Mouse (Mus musculus) left cerebral cortex, postnatal 10 days (tissue): Measurements from ENCODE around the gene Olfr843. TPM values are rescaled to one million over a fixed set of nuclear protein-coding genes. Genes with fewer than 3 reads are reported as not detected.

Source experiments
- DNase-seq, 2 experiments: peaks; one replicate each; pipeline ENCODE4 v3.0.0; 2021 to 2022; ENCODE audit warnings: low spot score in 2 of 2, mixed read lengths in 1 of 2; ENCODE audit errors: extremely low spot score in 1 of 2
- intact Hi-C: fragments of 180-260 bp; cut with DNase I; formaldehyde crosslinking; loops from one replicate; pipeline ENCODE4 v1.15.1; 2025
- total RNA-seq, 2 experiments: library from RNA; stranded (reverse); gene quantifications; 2 replicates each; pipeline ENCODE4 v1.2.3; 2021

The Olfr843 gene
- not detected for total RNA-seq

DNA sequence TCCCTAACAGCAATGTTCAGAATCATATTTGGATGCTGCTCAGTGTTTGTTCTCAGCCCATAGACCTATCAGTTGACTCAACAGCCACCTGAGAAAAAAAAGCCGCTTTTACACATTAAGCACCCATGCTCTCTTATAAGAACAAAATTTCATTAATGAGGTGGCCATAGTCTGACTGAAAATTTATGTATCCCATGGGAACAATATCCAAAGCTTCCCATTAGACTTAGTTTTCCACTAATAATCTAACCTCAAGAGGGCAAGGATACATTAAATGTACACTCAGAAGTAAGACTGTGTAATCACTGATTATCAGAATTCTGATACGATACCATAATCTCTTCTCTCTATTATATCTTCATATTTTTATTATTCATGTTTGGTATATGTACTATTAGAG is at the start of gene Olfr843:
Olfr843 (minus strand) TSS at position 101 of the 400 bp plus-strand sequence.
- intact Hi-C loops = no loop called here
- DNase-seq = no peak

Other genes starting within 250 kb of the Olfr843 start
- gene Olfr835, start 219.3 kb downstream of the Olfr843 start, total RNA-seq = not detected
- gene Olfr836, start 131.6 kb downstream of the Olfr843 start, total RNA-seq = not detected
- gene Olfr837, start 115.7 kb downstream of the Olfr843 start, total RNA-seq = not detected
- gene Olfr839-ps1, start 74.7 kb downstream of the Olfr843 start, total RNA-seq = under 1 TPM; 0.06 to 0.10 TPM
- not detected for gene Olfr844, start 64.4 kb upstream of the Olfr843 start, total RNA-seq
- not detected for gene Olfr845, start 84.5 kb upstream of the Olfr843 start, total RNA-seq
- gene Olfr846, start 112.0 kb upstream of the Olfr843 start, total RNA-seq = not detected
- not detected for gene Olfr847, start 126.7 kb upstream of the Olfr843 start, total RNA-seq
- not detected for gene Olfr849, start 188.3 kb upstream of the Olfr843 start, total RNA-seq
- gene Olfr850, start 226.3 kb upstream of the Olfr843 start, total RNA-seq = not detected
- not detected for gene Olfr851, start 241.3 kb upstream of the Olfr843 start, total RNA-seq